Mouse (Mus musculus) embryonic facial prominence, embryonic 14.5 days (tissue): Measurements from ENCODE around the gene Gp1bb. TPM values are rescaled to one million over a fixed set of nuclear protein-coding genes. Genes with fewer than 3 reads are reported as not detected.
A peak's percentile ranks its signal among the peaks of the same experiment; 100 is the strongest.

ENCODE experiments used
- ATAC-seq: fragments of 200-750 bp; cut with Nextera tagmentation; 2 replicates; pipeline ENCODE4 v1.8.0; 2017; ENCODE audit warnings: low read depth, moderate number of reproducible peaks, moderate TSS enrichment
- DNase-seq: peaks from one replicate; pipeline ENCODE4 v3.0.0-alpha.2; 2015; ENCODE audit warnings: low spot score
- H3K27ac ChIP-seq: fragments of 300-500 bp; sonication (generic); replicated peaks from 2 replicates; pipeline ENCODE4 v1.5.1; 2014; ENCODE audit warnings: low read depth, mild to moderate bottlenecking, low read length, moderate library complexity
- H3K27me3 ChIP-seq: fragments of 300-500 bp; sonication (generic); replicated peaks from 2 replicates; pipeline ENCODE4 v1.6.1; 2014; ENCODE audit warnings: low read length; ENCODE audit not compliant: control insufficient read depth, insufficient read depth
- H3K36me3 ChIP-seq: fragments of 300-500 bp; sonication (generic); 2 replicates; pipeline ENCODE4 v1.6.1; 2014; ENCODE audit warnings: low read length, mixed read lengths; ENCODE audit not compliant: control insufficient read depth, insufficient read depth
- H3K4me1 ChIP-seq: fragments of 300-500 bp; sonication (generic); 2 replicates; pipeline ENCODE4 v1.6.1; 2014; ENCODE audit warnings: antibody characterized with exemption, low read length; ENCODE audit not compliant: control insufficient read depth, insufficient read depth
- H3K4me2 ChIP-seq: fragments of 300-500 bp; sonication (generic); 2 replicates; pipeline ENCODE4 v1.6.1; 2014; ENCODE audit warnings: low read depth, mild to moderate bottlenecking, low read length, moderate library complexity, mixed read lengths
- H3K4me3 ChIP-seq: fragments of 300-500 bp; sonication (generic); 2 replicates; pipeline ENCODE4 v1.5.1; 2014; ENCODE audit warnings: low read depth, mild to moderate bottlenecking, low read length
- H3K9ac ChIP-seq: fragments of 300-500 bp; sonication (generic); 2 replicates; pipeline ENCODE4 v1.6.1; 2014; ENCODE audit warnings: low read depth, mild to moderate bottlenecking, low read length, moderate library complexity, mixed read lengths
- H3K9me3 ChIP-seq: fragments of 300-500 bp; sonication (generic); 2 replicates; pipeline ENCODE4 v1.6.1; 2016; ENCODE audit warnings: low read length; ENCODE audit not compliant: control insufficient read depth
- WGBS: fragments of 180-500 bp; shearing (Covaris S2); extraction: QIAGEN DNeasy Blood & Tissue Kit; methylation state at CpG from one replicate; pipeline ENCODE4 v1.1.7; 2014; 5-methylcytosine and 5-hydroxymethylcytosine counted together
- polyA plus RNA-seq: library from polyadenylated mRNA; unstranded; fragments of >200 nt; fragmentation: Nextera tagmentation; extraction: Ambion mirVana; gene quantifications from 2 replicates; pipeline ENCODE4 v1.2.1, GENCODE M21; 2014

Gene Gp1bb
- polyA plus RNA-seq, 1 experiment from 2014 or later, result 3.1 TPM

- Histone ChIP-seq H3K36me3 (no peaks in the 10 kb centered on the region), H3K4me1 (peaks cover 19% of the 10 kb centered on the region), H3K9ac (no peak overlapping the region), H3K4me2 (no peak overlapping the region), H3K4me3 (no peak overlapping the region), H3K27ac (no peak overlapping the region), H3K9me3 (no peaks in the 10 kb centered on the region), H3K27me3 (no peaks in the 10 kb centered on the region)
- 65% methylated on average over 3 of the region's 3 CpGs for WGBS
- DNase-seq, result no peak
- no peak for ATAC-seq
Observed at GRCm38 (mm10) chr16:18632059-18632458, 9.9 kb upstream of the Gp1bb start.

- H3K4me1 ChIP-seq, result peaks cover 25% of the 10 kb centered on the region
- ATAC-seq, result no peak
- H3K36me3 ChIP-seq, result no peaks in the 10 kb centered on the region
- no peak overlapping the region for H3K27ac ChIP-seq
- DNase-seq, result no peak
- WGBS, result 53% methylated on average over 7 of the region's 7 CpGs
- no peak overlapping the region for H3K4me3 ChIP-seq
- H3K4me2 ChIP-seq, result no peak overlapping the region
- H3K27me3 ChIP-seq, result no peaks in the 10 kb centered on the region; the same call in 1 of the 2 replicates
- H3K9me3 ChIP-seq, result no peaks in the 10 kb centered on the region
- H3K9ac ChIP-seq, result no peak overlapping the region
Observed at GRCm38 (mm10) chr16:18631141-18631540, 8.9 kb upstream of the Gp1bb start.

GRCm38 (mm10) chr16:18630291-18630690 is 8.1 kb upstream of the Gp1bb start:
- H3K9ac ChIP-seq, result peak overlapping the region; percentile 88
- ATAC-seq (no peak), DNase-seq (no peak)
- peak overlapping the region; percentile 75 for H3K4me2 ChIP-seq
- H3K4me3 ChIP-seq, result peak overlapping the region; percentile 82
- H3K27ac ChIP-seq, result no peak overlapping the region
- H3K9me3 ChIP-seq, result no peaks in the 10 kb centered on the region
- H3K4me1 ChIP-seq, result peaks cover 30% of the 10 kb centered on the region
- no peaks in the 10 kb centered on the region for H3K36me3 ChIP-seq
- WGBS, result 43% methylated on average over 5 of the region's 5 CpGs
- H3K27me3 ChIP-seq, result peaks cover 8% of the 10 kb centered on the region

- Histone ChIP-seq H3K4me3 (peak within 1 kb of the TSS; percentile 82), H3K36me3 (peaks cover 6% of the 10 kb centered on the region; the same call in 1 of the 2 replicates), H3K9ac (peak within 1 kb of the TSS; percentile 88), H3K9me3 (no peaks in the 10 kb centered on the region), H3K4me2 (peak within 1 kb of the TSS; percentile 75), H3K4me1 (peaks cover 30% of the 10 kb centered on the region), H3K27ac (peak within 1 kb of the TSS; percentile 63), H3K27me3 (peaks cover 15% of the 10 kb centered on the region)
- peak; percentile 72 for DNase-seq
- peak; percentile 48 for ATAC-seq
- 1% methylated on average over 25 of the region's 93 CpGs for WGBS
Observed at GRCm38 (mm10) chr16:18629390-18630231, 7.4 kb upstream of the Gp1bb start, which contains the start of gene Sept5. Gene Sept5 (minus strand): TSS chr16:18629954.

GRCm38 (mm10) chr16:18628948-18629340 is 6.7 kb upstream of the Gp1bb start:
- Histone ChIP-seq H3K4me3 (peak overlapping the region; percentile 82), H3K9me3 (no peaks in the 10 kb centered on the region), H3K27me3 (peaks cover 22% of the 10 kb centered on the region), H3K36me3 (peaks cover 12% of the 10 kb centered on the region), H3K4me1 (peaks cover 30% of the 10 kb centered on the region), H3K4me2 (peak overlapping the region; percentile 75), H3K27ac (peak overlapping the region; percentile 63; the same call in 1 of the 2 replicates), H3K9ac (peak overlapping the region; percentile 88)
- WGBS, result 32% methylated on average over 2 of the region's 2 CpGs
- no peak for ATAC-seq
- no peak for DNase-seq

GRCm38 (mm10) chr16:18628206-18628947 is 6.2 kb upstream of the Gp1bb start:
- Histone ChIP-seq H3K27ac (no peak overlapping the region), H3K9ac (peak overlapping the region; percentile 88), H3K9me3 (no peaks in the 10 kb centered on the region), H3K4me1 (peaks cover 30% of the 10 kb centered on the region), H3K36me3 (peaks cover 18% of the 10 kb centered on the region), H3K4me2 (peak overlapping the region; percentile 75), H3K27me3 (peaks cover 27% of the 10 kb centered on the region), H3K4me3 (peak overlapping the region; percentile 82)
- DNase-seq, result no peak
- ATAC-seq, result no peak
- WGBS, result 69% methylated on average over 7 of the region's 7 CpGs

- H3K9me3 ChIP-seq, result no peaks in the 10 kb centered on the region
- H3K4me3 ChIP-seq, result peak overlapping the region; percentile 82
- H3K4me1 ChIP-seq, result peaks cover 30% of the 10 kb centered on the region
- peaks cover 30% of the 10 kb centered on the region for H3K36me3 ChIP-seq
- 35% methylated on average over 2 of the region's 3 CpGs for WGBS
- ATAC-seq, result no peak
- DNase-seq, result no peak
- H3K27ac ChIP-seq, result no peak overlapping the region
- peak overlapping the region; percentile 75 for H3K4me2 ChIP-seq
- 0 out of 2 replicates have a peak overlapping the region, but pooled peaks have one; percentile 65 for H3K9ac ChIP-seq
- peaks cover 39% of the 10 kb centered on the region for H3K27me3 ChIP-seq
Observed at GRCm38 (mm10) chr16:18627163-18627562, 5.0 kb upstream of the Gp1bb start.

- peaks cover 33% of the 10 kb centered on the region for H3K36me3 ChIP-seq
- peak; percentile 82 for DNase-seq
- H3K27me3 ChIP-seq, result peaks cover 47% of the 10 kb centered on the region
- peak within 1 kb of the TSS; percentile 75 for H3K4me2 ChIP-seq
- H3K27ac ChIP-seq, result no peak within 1 kb of the TSS
- H3K9me3 ChIP-seq, result no peaks in the 10 kb centered on the region
- peaks cover 32% of the 10 kb centered on the region for H3K4me1 ChIP-seq
- H3K4me3 ChIP-seq, result peak within 1 kb of the TSS; percentile 82
- ATAC-seq, result peak; percentile 55
- 0% methylated on average over 21 of the region's 65 CpGs for WGBS
- peak within 1 kb of the TSS; percentile 65 for H3K9ac ChIP-seq
Observed at GRCm38 (mm10) chr16:18626376-18626878, 4.2 kb upstream of the Gp1bb start, which contains the start of gene Gm49601. Gene Gm49601 (minus strand): TSS chr16:18626427.
